Mouse (Mus musculus) thymus, postnatal 4 days (tissue): ENCODE results near the gene Rhou.
"Not testable (repeated sequence)": the region's sequence is repeated elsewhere in the genome, so short reads cannot be mapped to it uniquely, and the experiment has no call there.

ENCODE experiments used
- DNase-seq: peaks from one replicate; pipeline ENCODE4 v3.0.0; 2021

The Rhou gene

GRCm38 (mm10) chr8:123653308-123653993 is at the start of gene Rhou:
TSS of gene Rhou (plus strand) at chr8:123653929.
- peak; percentile 86 for DNase-seq

GRCm38 (mm10) chr8:123612652-123613051 is 41.1 kb upstream of the Rhou start:
- peak; percentile 8 for DNase-seq

GRCm38 (mm10) chr8:123623523-123623922 is 30.2 kb upstream of the Rhou start:
- not testable (repeated sequence) for DNase-seq

- peak; percentile 3 for DNase-seq
These were observed 29.5 kb upstream of the Rhou start for GRCm38 (mm10) chr8:123624274-123624673.

- no peak for DNase-seq
These were observed 29.0 kb upstream of the Rhou start for GRCm38 (mm10) chr8:123624702-123625101.

GRCm38 (mm10) chr8:123625717-123626116 is 28.0 kb upstream of the Rhou start:
- DNase-seq = no peak

GRCm38 (mm10) chr8:123627410-123628147 is 26.1 kb upstream of the Rhou start:
- peak; percentile 17 for DNase-seq

- peak; percentile 65 for DNase-seq
These were observed 25.3 kb upstream of the Rhou start for GRCm38 (mm10) chr8:123628253-123628967.

- DNase-seq = peak; percentile 81
These were observed 24.6 kb upstream of the Rhou start for GRCm38 (mm10) chr8:123628968-123629755.

GRCm38 (mm10) chr8:123630058-123630457 is 23.7 kb upstream of the Rhou start:
- no peak for DNase-seq

GRCm38 (mm10) chr8:123630841-123631251 is 22.9 kb upstream of the Rhou start:
- DNase-seq = no peak

- not testable (repeated sequence) for DNase-seq
These were observed 22.0 kb upstream of the Rhou start for GRCm38 (mm10) chr8:123631746-123632145.

GRCm38 (mm10) chr8:123632257-123632656 is 21.5 kb upstream of the Rhou start:
- DNase-seq = no peak

- DNase-seq = no peak
These were observed 19.9 kb upstream of the Rhou start for GRCm38 (mm10) chr8:123633801-123634200.

GRCm38 (mm10) chr8:123634395-123635131 is 19.2 kb upstream of the Rhou start:
- no peak for DNase-seq

GRCm38 (mm10) chr8:123635671-123636070 is 18.1 kb upstream of the Rhou start:
- DNase-seq = no peak

GRCm38 (mm10) chr8:123643330-123644051 is 10.2 kb upstream of the Rhou start:
- DNase-seq = peak; percentile 60

- no peak for DNase-seq
These were observed 8.5 kb upstream of the Rhou start for GRCm38 (mm10) chr8:123645229-123645628.

GRCm38 (mm10) chr8:123648245-123649170 is 5.2 kb upstream of the Rhou start:
- no peak for DNase-seq

- DNase-seq = no peak
These were observed 4.2 kb upstream of the Rhou start for GRCm38 (mm10) chr8:123649483-123649882.
